Mouse (Mus musculus) retina, embryonic 14.5 days (tissue): ENCODE data around the gene Grn.

ENCODE experiments used
- DNase-seq: peaks from one replicate; pipeline ENCODE4 v3.0.0-alpha.2; 2015; ENCODE audit warnings: low spot score

Gene Grn

GRCm38 (mm10) chr11:102479581-102479980 lies 49.5 kb downstream of the Grn start:
- DNase-seq: no peak

- no peak for DNase-seq
These were observed 50.0 kb downstream of the Grn start for GRCm38 (mm10) chr11:102480111-102480510.

GRCm38 (mm10) chr11:102480897-102481296 lies 50.8 kb downstream of the Grn start:
- DNase-seq: no peak

GRCm38 (mm10) chr11:102481779-102482178 lies 51.7 kb downstream of the Grn start:
- no peak for DNase-seq
